Mouse (Mus musculus) left cerebral cortex, adult 8-10 months (tissue): ENCODE results near the gene Aifm2. TPM values are rescaled to one million over a fixed set of nuclear protein-coding genes. Genes with fewer than 3 reads are reported as not detected.
A peak's percentile ranks its signal among the peaks of the same experiment; 100 is the strongest.

ENCODE experiments used
- DNase-seq, 2 experiments: peaks; one replicate each; pipeline ENCODE4 v3.0.0; 2022; ENCODE audit warnings: low spot score in 2 of 2
- total RNA-seq, 4 experiments: library from RNA; stranded (reverse); gene quantifications; 2 replicates each; pipeline ENCODE4 v1.2.4; 2022

The Aifm2 gene
- 10 to 100 TPM in 2 of 4 experiments, 1 to 10 TPM in 2; 9.6 to 10.8 (median 10.2) TPM for total RNA-seq

GRCm38 (mm10) chr10:61714771-61715461, at the start of gene Aifm2:
Gene Aifm2 (plus strand): TSS chr10:61715263.
- no peak for DNase-seq

- no peak for DNase-seq
These were observed 49.4 kb upstream of the Aifm2 start for GRCm38 (mm10) chr10:61665651-61666050.

GRCm38 (mm10) chr10:61669289-61669688, 45.8 kb upstream of the Aifm2 start:
- no peak for DNase-seq

DNA sequence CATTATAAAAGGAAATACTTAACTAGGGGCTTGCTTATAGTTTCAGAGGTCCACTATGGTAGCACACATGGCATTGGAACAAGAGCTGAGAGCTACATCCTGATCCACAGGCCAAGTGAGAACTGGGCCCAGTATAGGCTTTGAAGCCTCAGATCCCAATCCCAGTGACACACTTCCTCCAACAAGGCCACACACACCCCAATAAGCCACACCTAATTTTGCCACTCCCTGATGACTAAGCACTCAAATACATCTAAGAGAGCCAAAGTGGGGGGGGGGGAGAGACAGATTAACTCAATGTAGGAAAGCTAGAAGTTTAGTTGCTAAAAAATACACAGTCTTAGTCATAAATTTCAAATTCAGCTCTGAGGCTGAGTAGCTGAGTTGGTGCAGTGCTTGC, 45.2 kb upstream of the Aifm2 start:
- no peak for DNase-seq

DNA sequence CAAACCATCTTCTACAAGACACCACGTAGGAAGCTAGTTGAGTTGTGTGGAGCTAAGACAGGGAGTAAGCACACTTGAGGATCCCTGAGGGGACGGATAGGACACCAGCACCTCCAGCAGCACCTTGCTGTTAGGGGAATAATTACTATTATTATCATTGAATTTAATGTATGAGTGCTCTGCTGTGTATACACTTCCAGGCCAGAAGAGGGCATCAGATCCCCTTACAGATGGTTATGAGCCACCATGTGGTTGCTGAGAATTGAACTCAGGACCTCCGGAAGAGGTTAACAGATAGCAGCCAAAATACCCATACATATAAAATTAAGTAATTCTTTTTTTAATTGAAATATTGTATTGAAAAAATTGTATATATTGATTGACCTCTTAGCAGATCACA, 44.3 kb upstream of the Aifm2 start:
- DNase-seq = no peak

GRCm38 (mm10) chr10:61675935-61676334, 39.1 kb upstream of the Aifm2 start:
- no peak for DNase-seq

- no peak for DNase-seq
These were observed 35.5 kb upstream of the Aifm2 start for GRCm38 (mm10) chr10:61679545-61679944.

GRCm38 (mm10) chr10:61680015-61680913, 34.8 kb upstream of the Aifm2 start, which contains the start of gene Sar1a:
Gene Sar1a (plus strand): TSS chr10:61680299.
- peak; percentile 90 to 97 for DNase-seq

- no peak for DNase-seq
These were observed 25.7 kb upstream of the Aifm2 start for GRCm38 (mm10) chr10:61689405-61689804.

- DNase-seq = no peak
These were observed 21.5 kb upstream of the Aifm2 start for GRCm38 (mm10) chr10:61693563-61693962.

DNA sequence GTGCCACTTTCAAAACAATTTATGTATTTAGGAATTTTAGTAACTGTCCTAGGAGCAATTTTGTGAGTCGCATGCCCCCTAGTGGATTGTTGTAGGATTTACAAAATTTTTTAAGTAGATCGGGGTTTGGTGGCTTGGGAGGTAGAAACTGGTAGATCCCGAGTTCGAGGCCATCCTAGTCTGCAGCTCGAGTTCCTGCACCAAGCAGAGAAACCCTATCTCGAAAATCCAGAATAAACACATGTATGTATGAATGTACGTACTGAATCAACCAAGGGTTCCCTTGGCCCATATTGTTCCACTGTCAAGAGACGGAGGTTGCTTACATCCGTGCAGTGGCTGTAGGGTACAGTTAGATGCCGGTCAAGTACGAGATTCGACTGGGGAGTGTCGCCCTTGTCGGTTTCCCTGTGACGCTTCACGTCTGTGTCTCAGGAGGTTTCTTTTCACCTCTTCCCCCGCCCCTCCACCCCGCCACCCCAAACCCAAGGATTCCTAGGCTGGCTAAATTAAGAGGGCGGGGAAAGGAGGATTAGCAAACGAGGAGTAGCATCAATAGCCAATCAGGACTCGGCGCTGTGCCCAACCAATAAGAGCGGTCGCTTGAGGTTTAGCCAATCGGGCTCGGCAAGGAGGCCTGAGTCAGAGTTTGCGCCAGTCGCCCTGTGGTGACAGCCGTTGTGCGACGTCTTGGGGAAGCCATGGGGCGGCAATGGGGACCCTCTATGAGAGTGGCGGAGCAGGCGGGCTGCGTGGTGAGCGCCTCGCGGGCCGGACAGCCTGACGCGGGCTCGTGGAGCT, 20.0 kb upstream of the Aifm2 start, which contains the start of gene Tysnd1:
TSS of gene Tysnd1 (plus strand) at position 645 of the 801 bp plus-strand sequence.
- DNase-seq = peak; percentile 91 to 97

DNA sequence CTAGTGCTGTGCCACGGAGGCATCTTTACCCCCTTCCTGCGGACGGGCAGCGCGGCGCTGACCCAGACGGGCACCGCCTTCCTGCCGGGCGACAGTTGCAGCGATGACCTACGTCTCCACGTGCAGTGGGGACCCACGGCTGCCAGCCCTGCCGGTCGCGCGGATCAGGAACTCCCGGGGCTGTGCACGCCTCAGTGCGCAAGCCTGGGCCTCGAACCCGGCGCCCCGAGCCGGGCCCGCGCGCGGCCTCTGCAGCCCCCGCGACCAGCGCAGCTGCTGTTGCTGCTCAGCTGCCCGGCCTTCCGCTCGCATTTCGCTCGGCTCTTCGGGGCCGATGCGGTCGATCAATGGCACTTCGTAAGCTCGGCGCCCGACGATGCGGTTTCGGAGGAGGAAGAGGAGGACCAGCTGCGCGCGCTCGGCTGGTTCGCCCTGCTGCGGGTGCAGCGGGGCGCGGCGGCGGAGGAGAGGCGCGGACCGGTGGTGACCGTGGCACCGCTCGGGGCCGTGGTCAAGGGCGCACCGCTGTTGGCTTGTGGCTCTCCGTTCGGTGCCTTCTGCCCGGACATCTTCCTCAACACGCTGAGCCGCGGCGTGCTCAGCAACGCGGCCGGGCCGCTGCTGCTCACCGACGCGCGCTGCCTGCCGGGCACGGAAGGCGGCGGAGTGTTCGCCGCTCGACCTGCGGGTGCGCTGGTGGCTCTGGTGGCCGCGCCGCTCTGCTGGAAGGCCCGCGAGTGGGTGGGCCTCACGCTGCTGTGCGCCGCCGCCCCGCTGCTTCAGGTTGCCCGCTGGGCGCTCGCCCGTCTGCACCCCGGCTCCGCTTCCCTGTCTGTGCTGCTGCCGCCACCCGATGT, 19.1 kb upstream of the Aifm2 start:
- DNase-seq = no peak

GRCm38 (mm10) chr10:61696560-61696823, 18.6 kb upstream of the Aifm2 start:
- DNase-seq = no peak

- DNase-seq = no peak
These were observed 18.0 kb upstream of the Aifm2 start for GRCm38 (mm10) chr10:61697028-61697427.

- no peak for DNase-seq
These were observed 10.4 kb upstream of the Aifm2 start for GRCm38 (mm10) chr10:61704663-61705062.

DNA sequence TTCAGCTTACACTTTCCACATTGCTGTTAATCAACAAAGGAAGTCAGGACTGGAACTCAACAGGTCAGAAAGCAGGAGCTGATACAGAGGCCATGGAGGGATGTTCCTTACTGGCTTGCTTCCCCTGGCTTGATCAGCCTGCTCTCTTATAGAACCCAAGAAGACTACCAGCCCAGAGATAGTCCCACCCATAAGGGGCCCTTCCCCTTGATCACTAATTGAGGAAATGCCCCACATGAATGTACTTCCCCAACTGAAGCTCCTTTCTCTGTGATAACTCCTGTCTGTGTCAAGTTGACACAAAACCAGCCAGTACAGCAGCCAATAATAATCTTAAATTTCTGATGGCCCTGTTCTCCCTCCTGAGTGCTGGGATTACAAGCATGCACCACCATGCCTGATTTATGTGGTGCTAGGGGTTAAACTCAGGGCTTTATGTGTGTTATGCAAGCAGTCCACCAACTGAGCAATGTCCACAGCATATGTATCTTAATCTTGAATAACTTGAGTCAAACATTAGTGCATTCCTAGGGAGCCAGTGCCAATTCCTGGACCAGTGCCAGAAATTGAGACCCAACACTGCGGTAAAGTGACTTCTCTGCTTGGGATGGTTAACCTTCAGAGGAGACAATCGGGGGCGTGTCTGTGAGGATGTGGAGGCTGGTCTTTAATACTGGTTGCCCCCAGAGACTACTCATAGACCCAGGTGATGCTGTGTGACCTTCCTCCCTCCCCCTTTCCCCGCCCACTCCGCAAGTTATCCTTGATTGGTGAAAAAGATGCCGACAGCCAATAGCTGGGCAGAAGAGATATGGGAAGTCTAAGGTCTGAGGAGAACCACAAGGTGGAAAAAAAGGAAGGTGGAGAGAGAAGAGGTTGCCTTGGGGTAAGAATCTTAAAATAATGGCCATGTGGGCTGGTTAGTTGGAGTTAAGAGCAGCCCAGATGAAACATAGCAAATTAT, 8.4 kb upstream of the Aifm2 start:
- DNase-seq = no peak

DNA sequence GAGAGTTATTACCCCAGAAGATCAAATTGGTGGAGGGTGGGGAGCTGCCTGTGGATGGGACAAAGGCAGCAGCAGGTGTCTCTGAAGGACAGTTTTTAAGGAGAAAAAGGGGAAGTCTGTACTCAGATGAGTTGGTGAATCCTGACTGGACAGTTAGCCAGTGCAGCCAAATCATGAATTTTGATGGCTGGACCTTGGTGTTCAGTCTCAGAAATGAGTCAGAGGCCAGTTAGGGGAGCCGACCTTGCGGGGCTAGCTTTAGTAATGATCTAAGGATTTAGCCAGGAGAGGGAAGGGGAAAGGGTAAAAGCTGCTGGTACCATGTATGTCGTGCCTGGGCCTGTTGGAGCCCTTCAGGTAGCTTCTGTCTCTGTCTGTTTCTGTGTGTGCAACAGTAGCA, 1.5 kb upstream of the Aifm2 start:
- DNase-seq = no peak

DNA sequence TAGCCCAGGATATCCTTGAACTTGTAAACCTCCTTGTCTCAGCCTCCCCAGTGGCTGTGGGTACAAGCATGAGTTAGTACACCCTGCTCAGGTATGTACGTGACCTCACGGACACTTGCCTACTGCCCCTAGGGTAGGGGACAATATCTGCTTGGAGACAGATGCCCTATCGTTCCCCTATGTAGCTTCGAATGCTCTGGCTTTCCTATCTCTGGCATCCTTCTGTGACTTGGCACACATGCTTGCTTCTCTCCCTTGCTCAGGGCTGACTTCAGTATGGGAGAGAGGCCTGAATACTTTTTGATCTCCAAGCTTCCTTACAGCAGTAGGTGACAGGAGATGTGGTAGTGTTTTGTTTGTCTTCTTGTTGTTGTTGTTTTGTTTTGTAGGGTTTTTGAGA, 917 bp upstream of the Aifm2 start:
- no peak for DNase-seq

GRCm38 (mm10) chr10:61715462-61715837, 387 bp downstream of the Aifm2 start:
- no peak for DNase-seq
